Mouse (Mus musculus): ENCODE results near the gene Ednrb. TPM values are rescaled to one million over a fixed set of nuclear protein-coding genes. Genes with fewer than 3 reads are reported as not detected.

Gene Ednrb
- polyA plus RNA-seq (2015; fragmentation: Nextera tagmentation; extraction: Ambion mirVana), result 26.9 and 36.3 TPM in 2 replicates

DNA sequence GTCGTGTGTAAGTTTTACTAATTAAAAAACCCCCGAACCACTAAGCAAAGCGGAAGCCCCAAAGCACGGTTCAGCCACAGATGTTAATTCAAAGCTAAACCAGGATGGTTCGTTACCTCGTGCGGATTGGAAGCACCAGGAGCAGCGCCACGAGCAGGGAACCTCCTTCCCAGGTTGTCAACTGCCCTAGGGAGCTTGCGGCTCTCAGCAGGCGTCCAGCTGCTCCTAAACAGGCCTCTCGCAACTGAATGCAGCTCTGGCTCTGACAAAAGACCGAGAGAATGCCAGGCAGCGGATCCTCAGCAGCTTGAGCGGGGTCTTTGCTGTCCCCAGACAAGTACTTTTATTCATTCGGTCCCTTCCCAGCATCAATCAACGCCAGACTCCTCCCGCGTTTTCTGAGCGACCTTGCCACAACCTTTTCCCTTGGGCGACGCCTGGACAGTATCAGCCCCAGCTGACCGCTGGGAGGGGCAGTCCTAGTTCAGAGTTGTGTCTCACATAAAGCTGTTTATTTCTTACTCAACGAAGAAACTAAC lies at the start of gene Ednrb:
Gene Ednrb, minus strand, starts transcription at position 392 of the 539 bp plus-strand sequence.

Other genes starting within 250 kb of the Ednrb start
- gene Slain1, start 194.2 kb downstream of the Ednrb start, polyA plus RNA-seq (2015; fragmentation: Nextera tagmentation; extraction: Ambion mirVana), result 0.11 and 0.22 TPM in 2 replicates